Mouse (Mus musculus) MEL (cell line): Measurements from ENCODE around the gene Atxn7l1. TPM values are rescaled to one million over a fixed set of nuclear protein-coding genes. Genes with fewer than 3 reads are reported as not detected.

ENCODE experiments used
- DNase-seq: peaks from one replicate; pipeline ENCODE4 v3.0.0; 2011; ENCODE audit warnings: low read depth, low spot score
- H3K27ac ChIP-seq: 2 replicates; pipeline ENCODE4 v1.5.1; 2012; ENCODE audit warnings: low read depth, mild to moderate bottlenecking, control low read depth, low read length, moderate library complexity; ENCODE audit not compliant: control insufficient read depth
- H3K27me3 ChIP-seq, 2 experiments: fragments of 150-350 bp in 1 of 2; sonication (generic) in 1 of 2; 2 replicates each; pipeline ENCODE4 v1.6.1; 2012; ENCODE audit warnings: low read length in 2 of 2, mild to moderate bottlenecking in 2 of 2, improper control_type of control experiment in 1 of 2, moderate library complexity in 1 of 2; ENCODE audit not compliant: insufficient read depth in 2 of 2, control insufficient read depth in 1 of 2
- H3K36me3 ChIP-seq, 2 experiments: 2 replicates each; pipeline ENCODE4 v1.6.1; 2012 to 2014; ENCODE audit warnings: low read length in 2 of 2, improper control_type of control experiment in 1 of 2, inconsistent platforms in 1 of 2, mild to moderate bottlenecking in 1 of 2; ENCODE audit not compliant: insufficient read depth in 2 of 2, control insufficient read depth in 1 of 2
- H3K4me1 ChIP-seq, 2 experiments: fragments of 150-350 bp in 1 of 2; sonication (generic) in 1 of 2; 2 replicates each; pipeline ENCODE4 v1.6.1; 2012; ENCODE audit warnings: low read length in 2 of 2, improper control_type of control experiment in 1 of 2, mild to moderate bottlenecking in 1 of 2; ENCODE audit not compliant: insufficient read depth in 2 of 2, control insufficient read depth in 1 of 2
- H3K4me3 ChIP-seq, 2 experiments: fragments of 150-350 bp in 1 of 2; sonication (generic) in 1 of 2; 2 replicates each; pipeline ENCODE4 v1.5.1; 2012; ENCODE audit warnings: low read depth in 2 of 2, low read length in 2 of 2, mild to moderate bottlenecking in 2 of 2, moderate library complexity in 2 of 2, control low read depth in 1 of 2, improper control_type of control experiment in 1 of 2; ENCODE audit not compliant: control insufficient read depth in 1 of 2, insufficient read depth in 1 of 2
- H3K79me2 ChIP-seq: 2 replicates; pipeline ENCODE4 v1.6.1; 2012; ENCODE audit warnings: mild to moderate bottlenecking, low read length, moderate library complexity; ENCODE audit not compliant: control insufficient read depth, poor library complexity, insufficient read depth
- H3K9ac ChIP-seq: 2 replicates; pipeline ENCODE4 v1.6.1; 2012; ENCODE audit warnings: low read depth, mild to moderate bottlenecking, control low read depth, low read length, moderate library complexity; ENCODE audit not compliant: control insufficient read depth, poor library complexity, severe bottlenecking
- H3K9me3 ChIP-seq: fragments of 150-350 bp; sonication (generic); replicated peaks from 2 replicates; pipeline ENCODE4 v1.6.1; 2012; ENCODE audit warnings: mild to moderate bottlenecking, low read length, improper control_type of control experiment, moderate library complexity; ENCODE audit not compliant: insufficient read depth
- CHD2 ChIP-seq: IDR thresholded peaks from 2 replicates; pipeline ENCODE4 v1.6.1; 2011; ENCODE audit warnings: low read length, improper control_type of control experiment
- CTCF ChIP-seq, 3 experiments: IDR thresholded peaks in 2 of 3; conservative IDR thresholded peaks in 1 of 3; 2 replicates each; pipeline ENCODE4 v1.5.1; 2011 to 2012; ENCODE audit warnings: low read length in 3 of 3, low read depth in 2 of 3, mild to moderate bottlenecking in 2 of 3, improper control_type of control experiment in 1 of 3, inconsistent platforms in 1 of 3, mixed read lengths in 1 of 3, moderate library complexity in 1 of 3; ENCODE audit not compliant: control insufficient read depth in 1 of 3, insufficient read depth in 1 of 3, poor library complexity in 1 of 3, severe bottlenecking in 1 of 3
- ELF1 ChIP-seq: IDR thresholded peaks from 2 replicates; pipeline ENCODE4 v1.6.1; 2014; ENCODE audit warnings: low read depth, mild to moderate bottlenecking, inconsistent platforms, low read length, improper control_type of control experiment, moderate library complexity
- GABPA ChIP-seq: IDR thresholded peaks from 2 replicates; pipeline ENCODE4 v1.6.1; 2012; ENCODE audit warnings: low read depth, mild to moderate bottlenecking, inconsistent platforms, low read length, improper control_type of control experiment, moderate library complexity
- GATA1 ChIP-seq: IDR thresholded peaks from 2 replicates; pipeline ENCODE4 v1.6.1; 2011; ENCODE audit warnings: low read depth, low read length, improper control_type of control experiment
- HCFC1 ChIP-seq: IDR thresholded peaks from 2 replicates; pipeline ENCODE4 v1.6.1; 2012; ENCODE audit warnings: low read depth, mild to moderate bottlenecking, inconsistent platforms, low read length, improper control_type of control experiment, moderate library complexity
- KAT2A ChIP-seq: conservative IDR thresholded peaks from 2 replicates; pipeline ENCODE4 v1.6.1; 2012; ENCODE audit warnings: low read depth, low read length, improper control_type of control experiment, inconsistent platforms
- MAX ChIP-seq: IDR thresholded peaks from 2 replicates; pipeline ENCODE4 v1.6.1; 2011; ENCODE audit warnings: low read length, improper control_type of control experiment
- MAZ ChIP-seq: IDR thresholded peaks from 2 replicates; pipeline ENCODE4 v1.6.1; 2012; ENCODE audit warnings: low read depth, mild to moderate bottlenecking, inconsistent platforms, low read length, improper control_type of control experiment
- MEF2A ChIP-seq: IDR thresholded peaks from 2 replicates; pipeline ENCODE4 v1.6.1; 2014; ENCODE audit warnings: low read depth, mild to moderate bottlenecking, inconsistent platforms, low read length, improper control_type of control experiment; ENCODE audit not compliant: poor library complexity, insufficient replicate concordance, severe bottlenecking; ENCODE audit errors: extremely low read depth
- NELFE ChIP-seq: IDR thresholded peaks from 2 replicates; pipeline ENCODE4 v1.6.1; 2011; ENCODE audit warnings: low read depth, low read length, improper control_type of control experiment
- NRF1 ChIP-seq: IDR thresholded peaks from 2 replicates; pipeline ENCODE4 v1.6.1; 2014; ENCODE audit warnings: low read depth, mild to moderate bottlenecking, inconsistent platforms, low read length, improper control_type of control experiment, moderate library complexity; ENCODE audit not compliant: poor library complexity, insufficient read depth, severe bottlenecking
- RAD21 ChIP-seq: IDR thresholded peaks from 2 replicates; pipeline ENCODE4 v1.6.1; 2011; ENCODE audit warnings: mild to moderate bottlenecking, low read depth, low read length, improper control_type of control experiment
- RCOR1 ChIP-seq: IDR thresholded peaks from 2 replicates; pipeline ENCODE4 v1.6.1; 2012; ENCODE audit warnings: low read depth, mild to moderate bottlenecking, inconsistent platforms, low read length, improper control_type of control experiment
- TBP ChIP-seq: IDR thresholded peaks from 2 replicates; pipeline ENCODE4 v1.8.0; 2011; ENCODE audit warnings: low read depth, low read length, improper control_type of control experiment
- UBTF ChIP-seq: IDR thresholded peaks from 2 replicates; pipeline ENCODE4 v1.6.1; 2012; ENCODE audit warnings: low read depth, mild to moderate bottlenecking, inconsistent platforms, low read length, improper control_type of control experiment, moderate library complexity, borderline replicate concordance; ENCODE audit not compliant: insufficient read depth
- USF1 ChIP-seq: IDR thresholded peaks from 2 replicates; pipeline ENCODE4 v1.6.1; 2014; ENCODE audit warnings: low read depth, mild to moderate bottlenecking, inconsistent platforms, low read length, improper control_type of control experiment, moderate library complexity
- USF2 ChIP-seq, 2 experiments: IDR thresholded peaks; 2 replicates each; pipeline ENCODE4 v1.6.1; 2011 to 2012; ENCODE audit warnings: improper control_type of control experiment in 2 of 2, low read length in 2 of 2, borderline replicate concordance in 1 of 2, inconsistent platforms in 1 of 2, low read depth in 1 of 2, mild to moderate bottlenecking in 1 of 2; ENCODE audit not compliant: insufficient read depth in 1 of 2
- ZNF384 ChIP-seq: IDR thresholded peaks from 2 replicates; pipeline ENCODE4 v1.6.1; 2012; ENCODE audit warnings: low read depth, mild to moderate bottlenecking, inconsistent platforms, low read length, improper control_type of control experiment
- polyA plus RNA-seq, 2 experiments: library from polyadenylated mRNA; stranded (reverse) in 1 of 2; unstranded in 1 of 2; fragments of >175 nt in 1 of 2; fragments of >200 nt in 1 of 2; gene quantifications; 2 replicates each; pipeline versions ENCODE4 v1.2.1 to v1.2.4; 2012; ENCODE audit warnings: low replicate concordance in 2 of 2, low read depth in 1 of 2; ENCODE audit not compliant: insufficient read length in 2 of 2, insufficient read depth in 1 of 2, missing spikeins in 1 of 2
- total RNA-seq: library from RNA; depleted of rRNA; stranded (reverse); fragments of 300-350 nt; gene quantifications from 2 replicates; pipeline ENCODE4 v1.2.3, GENCODE M21; 2012

Atxn7l1 gene
- total and polyA plus RNA-seq, 3 experiments, result 11.6 to 50.3 TPM; not detected in 1

GRCm38 (mm10) chr12:33144456-33144855, 3.0 kb upstream of the Atxn7l1 start (continued):
- TF ChIP-seq MAZ, result no peak
- no peak for TF ChIP-seq KAT2A
- no peak for TF ChIP-seq RCOR1

DNA sequence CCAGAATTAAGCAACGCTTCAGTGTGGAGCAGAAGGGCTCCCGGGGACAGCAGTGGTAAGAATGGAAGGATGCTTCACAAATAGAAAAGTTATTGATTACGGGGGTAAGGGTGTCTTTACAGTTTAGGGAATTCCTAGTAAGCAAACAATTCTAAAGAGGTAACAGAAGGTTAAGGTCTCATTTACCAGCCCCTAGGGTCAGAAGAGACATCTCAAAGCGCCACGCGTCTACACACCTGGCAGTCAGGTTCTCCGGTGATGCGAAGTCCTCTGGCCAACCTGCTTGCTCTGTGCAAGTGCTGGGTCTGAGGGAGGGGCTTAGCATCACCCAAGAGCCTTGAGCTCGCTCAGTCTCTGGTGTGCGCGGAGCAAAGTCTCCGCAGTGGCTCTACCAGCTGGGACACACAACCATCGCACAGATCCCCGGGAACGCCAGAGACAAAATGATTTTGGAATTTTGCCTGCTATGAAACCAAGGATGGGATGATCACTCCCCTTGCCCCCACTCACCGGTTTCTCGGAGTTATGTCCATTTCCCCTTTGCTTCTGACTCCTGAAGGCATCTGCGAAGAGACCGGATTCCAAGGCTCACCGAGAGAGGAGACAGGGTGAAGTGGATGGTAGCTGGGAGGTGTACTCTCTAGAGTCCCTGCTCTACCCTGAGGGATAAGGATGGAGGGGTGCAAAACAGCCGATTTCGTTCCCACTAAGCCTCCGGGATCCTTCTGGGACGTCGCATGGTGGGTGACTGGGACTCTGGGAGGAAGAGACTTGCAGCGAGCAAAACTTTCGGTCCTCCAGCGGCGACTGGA, 665 bp upstream of the Atxn7l1 start:
- TF ChIP-seq RCOR1 (peak; percentile 9; the same call in 1 of the 2 replicates), NRF1 (no peak)
- peaks cover 0 to 4% of the 10 kb centered on the region in 2 experiments; a peak in 2 of 4 replicates for H3K36me3 ChIP-seq
- H3K27ac ChIP-seq, result no peak overlapping the region
- H3K9ac ChIP-seq, result peak overlapping the region; percentile 86
- no peaks in the 10 kb centered on the region for H3K27me3 ChIP-seq
- H3K9me3 ChIP-seq, result no peaks in the 10 kb centered on the region
- peaks cover 0 to 21% of the 10 kb centered on the region in 2 experiments; a peak in 3 of 4 replicates for H3K4me1 ChIP-seq
- peak; percentile 68 for DNase-seq
- H3K79me2 ChIP-seq, result peaks cover 6% of the 10 kb centered on the region
- H3K4me3 ChIP-seq, result peak overlapping the region; percentile 83 to 84

- DNase-seq, result no peak
- no peaks in the 10 kb centered on the region for H3K27me3 ChIP-seq
- H3K36me3 ChIP-seq, result peaks cover 0 to 25% of the 10 kb centered on the region in 2 experiments; a peak in 2 of 4 replicates
- peaks cover 13 to 37% of the 10 kb centered on the region in 2 experiments for H3K4me1 ChIP-seq
- H3K4me3 ChIP-seq, result no peak overlapping the region
- H3K79me2 ChIP-seq, result peaks cover 6% of the 10 kb centered on the region
- no peak overlapping the region for H3K9ac ChIP-seq
- no peak for TF ChIP-seq CTCF (IDR thresholded peaks at IDR 0.05 in 2 of 3, conservative IDR thresholded peaks at IDR 0.05 in 1 of 3; ENCODE audit: control insufficient read depth in 1 of 3, insufficient read depth in 1 of 3, low read depth in 2 of 3, low read length in 3 of 3, poor library complexity in 1 of 3, severe bottlenecking in 1 of 3)
- no peak for TF ChIP-seq MAX
- no peak for TF ChIP-seq USF1
- no peak for TF ChIP-seq USF2 (IDR thresholded peaks at IDR 0.05; ENCODE audit: borderline replicate concordance in 1 of 2, insufficient read depth in 1 of 2, low read depth in 1 of 2, low read length in 2 of 2)
- no peak for TF ChIP-seq GATA1
- TF ChIP-seq RAD21, result no peak
- no peak for TF ChIP-seq CHD2
- no peak for TF ChIP-seq GABPA
- no peak for TF ChIP-seq HCFC1
- TF ChIP-seq ZNF384, result no peak
- no peak for TF ChIP-seq UBTF
- TF ChIP-seq NELFE, result no peak
- no peak for TF ChIP-seq ELF1
- TF ChIP-seq TBP, result no peak
- no peak for TF ChIP-seq MEF2A
- H3K9me3 ChIP-seq, result no peaks in the 10 kb centered on the region
- no peak overlapping the region for H3K27ac ChIP-seq
Measured at GRCm38 (mm10) chr12:33149544-33150190, 2.2 kb downstream of the Atxn7l1 start.
